Mouse (Mus musculus): Measurements from ENCODE around the gene Gapvd1. TPM values are rescaled to one million over a fixed set of nuclear protein-coding genes. Genes with fewer than 3 reads are reported as not detected.
"Not testable (repeated sequence)": the region's sequence is repeated elsewhere in the genome, so short reads cannot be mapped to it uniquely, and the experiment has no call there.

Gene Gapvd1
- total RNA-seq (2014; fragmentation: Nextera tagmentation) (50.1 and 65.5 TPM in 2 replicates), total RNA-seq (2017) (56.7 and 70.8 TPM in 2 replicates)

DNA sequence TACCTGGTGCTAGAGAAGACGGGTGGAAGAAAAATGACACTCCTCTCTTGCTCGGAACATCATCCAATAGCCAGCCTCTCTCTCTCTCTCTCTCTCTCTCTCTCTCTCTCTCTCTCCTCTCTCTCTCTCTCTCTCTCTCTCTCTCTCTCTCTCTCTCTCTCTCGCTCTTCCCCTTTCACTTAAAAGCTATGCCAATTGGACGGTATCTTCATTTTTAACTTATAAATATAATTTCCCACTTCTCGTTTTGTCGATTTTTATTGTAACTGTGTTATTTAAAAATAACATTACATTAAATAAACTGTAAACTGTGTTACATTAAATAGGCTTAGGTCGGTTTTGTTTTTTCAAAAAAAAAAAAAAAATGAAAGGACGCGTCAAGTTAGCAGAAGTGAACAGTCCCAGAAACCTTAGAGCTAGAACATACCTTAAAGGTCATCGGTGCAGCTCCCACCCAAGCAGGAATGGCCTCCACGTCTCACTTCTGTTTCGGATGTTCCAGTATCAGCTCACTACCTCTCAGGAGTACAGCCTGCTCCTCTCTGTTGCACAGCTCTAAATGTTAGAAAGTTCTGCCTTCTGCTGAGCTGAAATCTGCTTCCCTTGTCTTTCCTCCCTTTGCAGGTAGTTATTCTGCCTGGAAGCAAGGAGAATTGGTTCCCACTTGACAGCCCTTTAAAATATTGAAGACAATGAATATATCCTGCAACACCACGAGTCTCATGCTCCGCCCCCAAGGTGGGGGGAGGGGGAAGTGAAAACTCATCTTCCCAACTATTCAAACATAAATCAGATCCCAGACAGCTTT is at the start of gene Gapvd1:
Gene Gapvd1, minus strand, starts transcription at position 682 of the 808 bp plus-strand sequence.
- peak; percentile 36 for ATAC-seq (replicated peaks; ENCODE audit: poor library complexity, severe bottlenecking)

DNA sequence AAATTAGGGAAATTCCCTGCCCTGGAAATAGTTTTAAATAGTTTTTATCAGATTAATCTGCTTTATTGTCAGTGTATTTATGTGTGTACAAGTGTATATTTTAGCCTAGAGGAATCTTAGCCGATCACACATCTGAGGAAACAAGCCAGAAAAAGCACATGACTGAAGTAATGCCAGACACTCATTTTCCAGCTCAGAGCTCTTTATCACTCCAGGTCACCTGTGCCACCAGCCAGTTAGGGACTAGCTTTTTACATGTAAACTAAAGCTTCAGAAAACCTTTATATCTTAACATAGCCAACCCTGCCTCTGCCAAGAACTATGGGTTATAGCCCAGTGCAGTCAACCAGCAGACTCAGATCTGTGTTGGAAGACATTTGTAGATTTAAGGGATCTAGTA is 49.8 kb upstream of the Gapvd1 start:
- ATAC-seq (replicated peaks; ENCODE audit: poor library complexity, severe bottlenecking) = no peak

DNA sequence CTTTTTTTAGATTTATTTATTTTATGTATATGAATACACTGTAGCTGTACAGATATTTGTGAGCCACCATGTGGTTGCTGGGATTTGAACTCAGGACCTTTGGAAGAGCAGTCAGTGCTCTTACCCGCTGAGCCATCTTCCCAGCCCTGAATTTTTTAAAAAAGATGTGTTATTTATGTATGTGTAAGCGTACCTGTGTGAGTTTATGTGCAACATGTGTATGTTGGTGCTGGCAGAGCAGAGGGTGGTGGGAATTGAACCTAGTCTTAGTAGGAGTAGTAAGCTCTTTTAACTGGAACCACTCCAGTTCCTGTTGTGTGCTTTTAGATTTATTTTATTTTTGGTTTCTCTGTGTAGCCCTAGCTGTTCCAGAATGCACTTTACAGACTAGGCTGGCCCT is 49.1 kb upstream of the Gapvd1 start:
- ATAC-seq (replicated peaks; ENCODE audit: poor library complexity, severe bottlenecking) = no peak

DNA sequence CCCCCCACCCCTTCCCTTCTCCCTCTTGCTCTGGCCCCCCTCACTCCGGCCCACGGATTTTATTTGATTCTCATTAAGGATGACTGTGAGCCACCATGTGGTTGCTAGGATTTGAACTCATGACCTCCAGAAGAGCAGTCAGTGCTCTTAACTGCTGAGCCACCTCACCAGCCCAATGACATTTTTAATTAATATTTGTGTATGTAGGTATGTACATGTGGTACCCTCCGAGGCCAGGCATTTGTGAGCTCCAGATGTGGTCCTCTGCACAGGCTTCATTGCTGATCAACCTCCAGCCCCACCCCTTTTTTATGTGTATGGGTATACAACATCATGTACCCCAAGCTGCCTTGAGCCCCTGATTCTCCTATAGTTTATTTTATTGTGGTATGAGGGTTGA is 48.7 kb upstream of the Gapvd1 start:
- no peak for ATAC-seq (replicated peaks; ENCODE audit: poor library complexity, severe bottlenecking)

GRCm38 (mm10) chr2:34802565-34803245 is 47.7 kb upstream of the Gapvd1 start:
- peak; percentile 54 for ATAC-seq (replicated peaks; ENCODE audit: poor library complexity, severe bottlenecking)

GRCm38 (mm10) chr2:34801516-34802482 is 46.8 kb upstream of the Gapvd1 start:
- ATAC-seq (replicated peaks; ENCODE audit: poor library complexity, severe bottlenecking) = peak; percentile 82

DNA sequence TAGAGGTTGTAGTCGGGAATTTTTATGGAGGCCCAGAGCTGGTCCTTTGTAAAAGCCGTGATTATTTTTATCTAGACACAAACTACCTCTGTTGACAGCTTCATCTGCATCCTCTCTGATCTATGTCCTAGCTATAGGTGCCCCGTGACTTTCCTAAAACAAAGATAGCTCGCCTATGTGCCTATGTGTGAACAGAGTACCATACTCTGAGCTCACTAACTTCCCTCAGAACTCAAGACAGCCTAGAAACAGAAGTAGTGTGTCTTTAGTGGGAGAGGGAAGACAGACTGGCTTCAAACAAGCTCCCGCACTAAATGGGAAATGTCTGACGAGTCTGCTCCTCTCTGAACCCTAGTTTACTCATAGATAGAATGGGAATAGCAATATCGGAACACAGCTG is 45.3 kb upstream of the Gapvd1 start:
- no peak for ATAC-seq (replicated peaks; ENCODE audit: poor library complexity, severe bottlenecking)

- ATAC-seq (replicated peaks; ENCODE audit: poor library complexity, severe bottlenecking) = peak; percentile 70
Observed at GRCm38 (mm10) chr2:34799357-34800256, 44.6 kb upstream of the Gapvd1 start, which contains the start of gene Rabepk. Gene Rabepk (minus strand): TSS chr2:34799912.

DNA sequence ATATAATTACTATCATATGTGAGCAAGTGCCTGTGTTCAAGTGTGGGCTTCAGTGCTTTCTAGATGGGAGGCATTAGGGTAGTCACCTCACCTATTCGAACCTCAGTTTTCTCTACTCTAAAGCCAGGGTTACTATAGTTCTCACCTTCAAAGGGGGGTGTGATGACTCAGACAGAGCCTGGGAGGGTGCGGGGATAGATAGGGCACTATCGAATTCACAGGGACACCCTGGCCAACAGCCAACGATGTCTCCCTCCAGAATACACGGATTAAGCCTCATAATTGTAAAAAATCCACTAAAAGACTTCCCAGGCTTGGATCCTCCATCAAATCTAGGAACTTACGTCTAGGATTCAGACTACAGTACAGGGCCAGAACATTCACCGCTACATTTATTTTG is 40.4 kb upstream of the Gapvd1 start:
- no peak for ATAC-seq (replicated peaks; ENCODE audit: poor library complexity, severe bottlenecking)

GRCm38 (mm10) chr2:34794511-34794910 is 39.5 kb upstream of the Gapvd1 start:
- no peak for ATAC-seq (replicated peaks; ENCODE audit: poor library complexity, severe bottlenecking)

DNA sequence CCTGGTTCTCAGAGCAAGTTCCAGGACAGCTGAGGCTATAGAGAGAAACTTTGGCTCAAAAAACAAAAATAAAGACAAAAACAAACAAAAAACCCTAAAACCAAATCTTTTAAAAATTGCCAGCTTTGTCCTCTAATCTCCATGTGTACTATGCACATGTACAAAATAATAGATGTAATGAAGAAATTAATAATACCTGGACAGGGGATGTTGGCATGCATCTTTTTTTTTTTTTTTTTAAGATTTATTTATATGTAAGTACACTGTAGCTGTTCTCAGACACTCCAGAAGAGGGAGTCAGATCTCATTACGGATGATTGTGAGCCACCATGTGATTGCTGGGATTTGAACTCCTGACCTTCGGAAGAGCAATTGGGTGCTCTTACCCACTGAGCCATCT is 37.5 kb upstream of the Gapvd1 start:
- not testable (repeated sequence) for ATAC-seq (replicated peaks; ENCODE audit: poor library complexity, severe bottlenecking)

GRCm38 (mm10) chr2:34790282-34790681 is 35.2 kb upstream of the Gapvd1 start:
- ATAC-seq (replicated peaks; ENCODE audit: poor library complexity, severe bottlenecking) = peak; percentile 83

GRCm38 (mm10) chr2:34784085-34784484 is 29.1 kb upstream of the Gapvd1 start:
- ATAC-seq (replicated peaks; ENCODE audit: poor library complexity, severe bottlenecking) = peak; percentile 67

DNA sequence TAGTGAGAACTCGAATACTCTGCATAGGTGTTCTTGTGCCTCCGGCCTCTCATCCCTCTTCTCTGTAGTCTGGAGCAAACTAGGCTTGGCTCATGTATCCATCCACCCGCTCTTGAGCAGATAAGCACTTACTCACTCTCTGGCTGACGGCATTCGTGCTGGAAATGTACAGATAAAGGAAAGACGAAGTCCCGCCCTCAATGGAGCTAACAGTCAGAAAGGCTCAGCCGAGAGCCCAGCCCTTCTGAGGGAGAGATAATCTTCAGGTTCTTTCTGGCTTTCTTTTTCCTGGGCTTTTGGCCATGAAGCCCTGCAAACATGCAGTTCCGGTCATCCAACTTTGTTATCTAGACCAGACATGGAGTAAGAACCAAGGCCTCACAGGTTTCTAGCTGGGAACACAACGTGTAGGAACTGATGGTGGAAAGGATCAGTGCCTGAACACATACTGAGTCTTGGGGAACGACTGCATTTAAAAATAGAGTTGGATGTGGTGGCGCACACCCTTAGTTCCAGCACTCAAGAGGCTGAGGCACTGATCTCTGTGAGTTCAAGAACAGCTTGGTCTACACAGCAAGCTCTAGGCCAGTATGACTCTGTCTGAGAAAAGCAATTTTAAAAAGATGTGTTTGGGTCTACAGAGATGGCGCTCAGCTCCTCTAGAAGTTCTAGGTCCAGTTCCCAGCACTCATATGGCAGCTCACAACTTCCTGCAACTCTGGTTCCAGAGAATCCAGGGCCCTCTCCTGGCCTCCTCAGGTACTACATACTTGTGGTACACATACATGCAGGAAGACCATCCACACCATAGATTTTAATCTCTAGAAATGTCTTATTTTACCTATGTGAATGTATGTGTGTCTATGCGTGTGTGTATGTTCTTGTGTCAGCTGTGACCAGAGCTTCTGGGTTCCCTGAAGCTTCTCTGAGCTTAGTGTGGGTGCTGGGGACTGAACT is 28.3 kb upstream of the Gapvd1 start:
- no peak for ATAC-seq (replicated peaks; ENCODE audit: poor library complexity, severe bottlenecking)

- ATAC-seq (replicated peaks; ENCODE audit: poor library complexity, severe bottlenecking) = no peak
Observed at GRCm38 (mm10) chr2:34777237-34777868, 22.3 kb upstream of the Gapvd1 start.

- ATAC-seq (replicated peaks; ENCODE audit: poor library complexity, severe bottlenecking) = no peak
Observed at GRCm38 (mm10) chr2:34774493-34774892, 19.5 kb upstream of the Gapvd1 start.

GRCm38 (mm10) chr2:34773673-34774072 is 18.6 kb upstream of the Gapvd1 start:
- ATAC-seq (replicated peaks; ENCODE audit: poor library complexity, severe bottlenecking) = no peak

All from granulocyte monocyte progenitor cell, adult 5-6 weeks (primary cell).